Comparison of ENCODE assay signal across 21 mouse cellular contexts in genomic region chr9:113149084-113149483, GRCm38 (mm10).
"Had no signal": no experiment of that assay in that cellular context is flagged by ENCODE, and none has a peak within 500 bp of the region (broad histone marks: within the 10 kb centered on the region; RNA-seq: fewer than 3 reads in every experiment).

No protein-coding gene starts in this region.

- H3K4me1 ChIP-seq: limb, embryonic 10.5 days; limb, embryonic 13.5 days; liver, embryonic 13.5 days; midbrain, embryonic 12.5 days; neural tube, embryonic 12.5 days; neural tube, embryonic 15.5 days had no signal

- H3K4me2 ChIP-seq: limb, embryonic 13.5 days; liver, embryonic 13.5 days; midbrain, embryonic 12.5 days; neural tube, embryonic 12.5 days; neural tube, embryonic 15.5 days had no signal

- H3K27me3 ChIP-seq: limb, embryonic 13.5 days; liver, embryonic 13.5 days; midbrain, embryonic 12.5 days; neural tube, embryonic 12.5 days; neural tube, embryonic 15.5 days had no signal

- H3K4me3 ChIP-seq: layer of hippocampus, adult 2 months; limb, embryonic 10.5 days; limb, embryonic 13.5 days; liver, embryonic 13.5 days; midbrain, embryonic 12.5 days; neural tube, embryonic 12.5 days; neural tube, embryonic 15.5 days had no signal

- H3K36me3 ChIP-seq: limb, embryonic 10.5 days; limb, embryonic 13.5 days; liver, embryonic 13.5 days; midbrain, embryonic 12.5 days; neural tube, embryonic 12.5 days; neural tube, embryonic 15.5 days had no signal

- H3K9me3 ChIP-seq: limb, embryonic 10.5 days; limb, embryonic 13.5 days; midbrain, embryonic 12.5 days; neural tube, embryonic 12.5 days; neural tube, embryonic 15.5 days had no signal

- DNase-seq: kidney, adult 8-10 months; kidney, postnatal 25 days; layer of hippocampus, adult 9-11 months; liver; liver, embryonic 13.5 days; lung, adult 2 months; lung, postnatal 14 days; lung, postnatal 4 days; right cerebral cortex, adult 18-20 months; right cerebral cortex, postnatal 14 days; right cerebral cortex, postnatal 4 days; thymus, adult 2 months; thymus, postnatal 14 days; thymus, postnatal 4 days had no signal

- H3K27ac ChIP-seq: layer of hippocampus, adult 2 months; limb, embryonic 10.5 days; limb, embryonic 13.5 days; liver, embryonic 13.5 days; midbrain, embryonic 12.5 days; neural tube, embryonic 12.5 days; neural tube, embryonic 15.5 days; stomach, postnatal 0 days had no signal

- H3K9ac ChIP-seq: limb, embryonic 13.5 days; liver, embryonic 13.5 days; midbrain, embryonic 12.5 days; neural tube, embryonic 12.5 days; neural tube, embryonic 15.5 days had no signal
